Mouse (Mus musculus): ENCODE results near the gene Lrrc73. TPM values are rescaled to one million over a fixed set of nuclear protein-coding genes. Genes with fewer than 3 reads are reported as not detected.

Lrrc73 gene
- 10.8 and 17.0 TPM in 2 replicates for polyA plus RNA-seq (2021; fragmentation: Nextera tagmentation)
- long read RNA-seq, experiment 1, transcript Lrrc73-204 (6 exons, 2,010 nt) = major isoform, 29 of 35 reads
- long read RNA-seq, experiment 1, partial matches to known transcripts = 1 of 35 reads
- long read RNA-seq, experiment 1, other reads (novel, unspliced or antisense) = 2 of 35 reads
- long read RNA-seq, experiment 2, transcript Lrrc73-204 (6 exons, 2,010 nt) = major isoform, 7 of 12 reads
- long read RNA-seq, experiment 2, partial matches to known transcripts = 3 of 12 reads
- long read RNA-seq, experiment 2, other reads (novel, unspliced or antisense) = 1 of 12 reads

GRCm38 (mm10) chr17:46253452-46254084 lies at the start of gene Lrrc73:
Lrrc73 (plus strand) TSS chr17:46253531.

GRCm38 (mm10) chr17:46247512-46248188 lies 5.7 kb upstream of the Lrrc73 start, which contains the start of the genes Polr1c and Yipf3:
Polr1c (minus strand) TSS chr17:46248054.
Yipf3 (plus strand) TSS chr17:46248080.

GRCm38 (mm10) chr17:46282483-46283123 lies 29.3 kb downstream of the Lrrc73 start, which contains the start of gene Tjap1:
Tjap1 (minus strand) TSS chr17:46283026.

GRCm38 (mm10) chr17:46297364-46298219 lies 44.3 kb downstream of the Lrrc73 start, which contains the start of gene Dlk2:
Dlk2 (plus strand) TSS chr17:46297421.

Other genes with a start within 250 kb of the Lrrc73 start
- 2.1 and 6.9 TPM in 2 replicates for gene Vegfa, start 221.2 kb upstream of the Lrrc73 start, polyA plus RNA-seq (2021; fragmentation: Nextera tagmentation)
- gene Mrps18a, start 142.5 kb upstream of the Lrrc73 start, polyA plus RNA-seq (2021; fragmentation: Nextera tagmentation) = 187 and 198 TPM in 2 replicates
- gene Rsph9, start 109.3 kb upstream of the Lrrc73 start, polyA plus RNA-seq (2021; fragmentation: Nextera tagmentation) = 45.6 and 46.3 TPM in 2 replicates
- 17.2 and 17.9 TPM in 2 replicates for gene Mad2l1bp, start 100.0 kb upstream of the Lrrc73 start, polyA plus RNA-seq (2021; fragmentation: Nextera tagmentation)
- 6.1 and 7.3 TPM in 2 replicates for gene Gtpbp2, start 92.5 kb upstream of the Lrrc73 start, polyA plus RNA-seq (2021; fragmentation: Nextera tagmentation)
- 2.7 and 3.6 TPM in 2 replicates for gene Polh, start 50.9 kb upstream of the Lrrc73 start, polyA plus RNA-seq (2021; fragmentation: Nextera tagmentation)
- gene Xpo5, start 50.7 kb upstream of the Lrrc73 start, polyA plus RNA-seq (2021; fragmentation: Nextera tagmentation) = 8.4 and 8.7 TPM in 2 replicates
- 35.9 and 43.3 TPM in 2 replicates for gene Polr1c, start 5.5 kb upstream of the Lrrc73 start, polyA plus RNA-seq (2021; fragmentation: Nextera tagmentation)
- 148 and 184 TPM in 2 replicates for gene Yipf3, start 5.5 kb upstream of the Lrrc73 start, polyA plus RNA-seq (2021; fragmentation: Nextera tagmentation)
- 11.8 and 14.0 TPM in 2 replicates for gene Tjap1, start 29.5 kb downstream of the Lrrc73 start, polyA plus RNA-seq (2021; fragmentation: Nextera tagmentation)
- gene Dlk2, start 43.9 kb downstream of the Lrrc73 start, polyA plus RNA-seq (2021; fragmentation: Nextera tagmentation) = 11.2 and 12.2 TPM in 2 replicates
- gene Abcc10, start 74.8 kb downstream of the Lrrc73 start, polyA plus RNA-seq (2021; fragmentation: Nextera tagmentation) = 2.4 and 3.1 TPM in 2 replicates
- 4.4 and 12.0 TPM in 2 replicates for gene Zfp318, start 130.2 kb downstream of the Lrrc73 start, polyA plus RNA-seq (2021; fragmentation: Nextera tagmentation)
- gene Crip3, start 175.4 kb downstream of the Lrrc73 start, polyA plus RNA-seq (2021; fragmentation: Nextera tagmentation) = not detected in 2 replicates
- 0.23 TPM in 1 of 2 replicates, not detected in the other for gene Slc22a7, start 184.9 kb downstream of the Lrrc73 start, polyA plus RNA-seq (2021; fragmentation: Nextera tagmentation)
- gene Ttbk1, start 234.1 kb downstream of the Lrrc73 start, polyA plus RNA-seq (2021; fragmentation: Nextera tagmentation) = 4.9 and 7.3 TPM in 2 replicates
- 7.9 and 10.1 TPM in 2 replicates for gene Dnph1, start 243.2 kb downstream of the Lrrc73 start, polyA plus RNA-seq (2021; fragmentation: Nextera tagmentation)

All from left cerebral cortex, adult 6 months (tissue).